Mouse (Mus musculus) ovary, postnatal 36 days (tissue): ENCODE measurements at regions not wholly inside any gene's neighbourhood (a gene's known extent, or its start where the extent isn't known, plus 50 kb on each side); places are given as distances from the start of the nearest gene placed in this dataset.

Experiments
- DNase-seq: peaks from one replicate; pipeline ENCODE4 v3.0.0; 2022; ENCODE audit warnings: low spot score, mixed read lengths

GRCm38 (mm10) chr16:3231566-3231965, 359.3 kb upstream of the Olfr161 start:
- DNase-seq, result no peak

GRCm38 (mm10) chr16:3232610-3233009, 358.2 kb upstream of the Olfr161 start:
- DNase-seq, result no peak

GRCm38 (mm10) chr16:3234063-3234462, 356.8 kb upstream of the Olfr161 start:
- DNase-seq, result no peak

GRCm38 (mm10) chr16:3240982-3241719, 349.7 kb upstream of the Olfr161 start:
- DNase-seq, result peak; percentile 3

- DNase-seq, result no peak
Measured at GRCm38 (mm10) chr16:3241939-3242338, 348.9 kb upstream of the Olfr161 start.

- DNase-seq, result no peak
Measured at GRCm38 (mm10) chr16:3246422-3246821, 344.4 kb upstream of the Olfr161 start.

- no peak for DNase-seq
Measured at GRCm38 (mm10) chr16:3247006-3247754, 343.7 kb upstream of the Olfr161 start.

GRCm38 (mm10) chr16:3247755-3248110, 343.1 kb upstream of the Olfr161 start:
- no peak for DNase-seq

- no peak for DNase-seq
Measured at GRCm38 (mm10) chr16:3253885-3254284, 337.0 kb upstream of the Olfr161 start.

- DNase-seq, result no peak
Measured at GRCm38 (mm10) chr16:3256051-3256450, 334.8 kb upstream of the Olfr161 start.

GRCm38 (mm10) chr16:3265351-3265750, 325.5 kb upstream of the Olfr161 start:
- DNase-seq, result peak; percentile 3

GRCm38 (mm10) chr16:3271819-3272490, 318.9 kb upstream of the Olfr161 start:
- no peak for DNase-seq

- no peak for DNase-seq
Measured at GRCm38 (mm10) chr16:3273427-3273826, 317.4 kb upstream of the Olfr161 start.
